Mouse (Mus musculus) c-Kit-positive CD71-negative TER-119-negative erythroid progenitor cells, embryonic 14.5 days (primary cell): ENCODE measurements around the gene 1700029F12Rik.

Source experiments
- DNase-seq: peaks from one replicate; pipeline ENCODE4 v3.0.0-alpha.2; 2013; ENCODE audit warnings: low read depth

The 1700029F12Rik gene

DNA sequence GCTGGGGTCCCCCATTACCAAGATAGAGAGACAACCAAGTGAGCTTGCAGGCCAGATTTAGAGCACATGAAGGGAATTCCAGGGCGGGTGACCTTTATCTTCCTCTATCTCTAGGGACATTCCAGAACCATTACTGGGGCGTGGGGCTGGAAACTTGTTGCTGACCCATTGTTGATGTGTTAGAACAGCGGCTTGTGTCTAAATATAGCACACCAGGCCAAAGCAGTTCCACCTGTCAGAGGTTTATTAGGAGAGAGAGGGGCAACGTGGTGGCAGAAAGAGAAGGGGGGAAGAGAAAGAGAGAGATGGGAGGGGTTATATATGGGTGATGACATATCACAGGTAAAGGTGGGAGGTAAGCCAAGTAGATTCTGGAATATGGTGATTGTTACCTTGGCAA lies 12.3 kb downstream of the 1700029F12Rik start:
- no peak for DNase-seq

DNA sequence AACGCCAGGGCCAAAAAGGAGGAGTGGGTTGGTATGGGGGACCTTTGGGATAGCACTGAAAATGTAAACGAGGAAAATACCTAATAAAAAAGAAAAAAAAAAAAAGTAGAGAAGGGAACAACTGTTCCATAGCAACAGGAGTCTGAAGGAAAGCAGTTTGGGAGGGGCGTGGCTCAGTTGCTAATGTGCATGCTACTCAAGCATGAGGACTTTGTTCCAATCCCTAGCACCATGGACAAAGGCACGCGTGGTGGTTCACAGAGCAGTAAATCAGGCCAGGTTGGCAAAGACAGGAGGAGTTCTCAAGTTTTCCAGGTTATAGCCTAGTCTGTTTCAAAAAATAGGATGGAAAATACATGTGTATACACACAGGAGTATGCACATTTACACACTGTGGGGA lies 14.0 kb downstream of the 1700029F12Rik start:
- DNase-seq = no peak

GRCm38 (mm10) chr13:97017711-97018110 lies 16.5 kb downstream of the 1700029F12Rik start:
- no peak for DNase-seq

GRCm38 (mm10) chr13:97014366-97014765 lies 19.8 kb downstream of the 1700029F12Rik start:
- DNase-seq = no peak

DNA sequence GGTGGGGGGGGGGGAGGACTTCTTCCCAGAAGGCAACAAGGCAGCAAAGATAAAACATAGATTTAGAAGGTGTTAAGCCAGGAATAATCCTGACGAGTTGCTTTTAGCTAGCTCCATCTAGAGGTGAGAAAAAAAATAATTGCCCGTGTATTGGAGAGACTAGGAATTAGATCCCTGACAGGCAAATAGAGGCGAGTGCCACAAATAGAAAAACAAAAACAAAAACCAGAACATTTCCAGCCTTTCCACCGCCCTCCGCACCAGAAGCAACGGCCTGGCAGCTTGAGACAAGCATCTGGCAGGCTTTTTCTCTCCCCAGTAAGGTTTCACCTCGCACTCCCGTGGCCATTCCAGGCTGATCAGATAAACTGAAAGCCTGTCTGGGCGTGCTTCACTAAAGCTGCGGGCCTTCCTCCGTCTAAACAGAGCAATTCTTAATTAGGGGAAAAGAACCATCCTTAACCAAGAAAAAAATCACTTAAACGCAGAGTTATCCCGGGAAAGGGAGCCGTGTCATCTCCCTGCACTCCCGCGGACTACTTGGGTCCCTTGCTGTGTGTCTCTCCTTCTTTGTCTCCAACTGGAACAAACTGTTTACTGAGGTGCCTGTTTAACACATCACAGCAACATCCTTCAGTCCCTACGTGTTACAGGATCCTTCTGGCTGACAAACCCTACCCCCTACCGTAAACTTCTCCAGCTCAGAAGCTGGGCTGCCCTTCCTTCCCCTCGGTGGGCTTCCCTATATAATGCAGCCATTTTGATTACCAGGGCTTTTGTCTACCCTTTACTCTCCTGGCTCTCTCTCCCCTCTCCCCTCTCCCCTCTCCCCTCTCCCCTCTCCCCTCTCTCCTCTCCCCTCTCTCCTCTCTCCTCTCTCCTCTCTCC lies 25.7 kb downstream of the 1700029F12Rik start:
- no peak for DNase-seq

- no peak for DNase-seq
Observed at GRCm38 (mm10) chr13:97007501-97008265, 26.5 kb downstream of the 1700029F12Rik start.

DNA sequence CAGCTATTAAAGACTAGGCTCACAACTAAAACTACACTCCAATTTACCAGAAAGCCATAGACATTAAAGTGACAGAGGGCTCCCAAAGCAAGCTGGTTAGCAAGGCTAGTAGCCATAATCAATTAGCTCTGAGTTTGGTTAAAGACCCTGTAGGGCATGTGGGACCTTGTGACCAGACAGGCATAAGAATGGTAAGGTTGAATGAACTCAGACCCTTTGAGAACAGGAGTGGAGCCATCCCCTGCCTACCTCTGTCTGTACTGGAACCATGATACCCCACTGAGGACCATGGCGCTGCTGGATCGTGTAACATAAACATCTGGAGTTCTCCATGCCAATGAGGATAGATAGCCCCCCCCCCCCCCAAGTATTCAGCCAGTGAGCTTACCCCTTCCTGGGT lies 27.4 kb downstream of the 1700029F12Rik start:
- DNase-seq = no peak

DNA sequence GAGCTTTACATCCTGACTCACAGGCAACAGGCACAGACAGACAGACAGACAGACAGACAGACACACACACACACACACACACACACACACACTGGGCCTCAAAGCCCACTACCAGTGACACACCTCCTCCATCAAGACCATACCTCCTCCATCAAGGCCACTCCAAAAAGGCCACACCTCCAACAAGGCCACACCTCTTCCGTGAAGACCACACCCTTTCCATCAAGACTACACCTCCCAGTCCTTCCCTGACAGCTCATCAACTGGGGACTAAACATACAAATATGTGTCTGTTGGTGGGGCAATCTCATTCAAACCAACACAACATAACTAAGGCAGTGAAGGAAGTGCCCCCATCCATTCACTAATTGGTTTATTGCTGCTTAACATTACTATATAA lies 37.1 kb downstream of the 1700029F12Rik start:
- no peak for DNase-seq

GRCm38 (mm10) chr13:96995243-96995642 lies 38.9 kb downstream of the 1700029F12Rik start:
- DNase-seq = no peak

GRCm38 (mm10) chr13:96993291-96993989 lies 40.7 kb downstream of the 1700029F12Rik start:
- no peak for DNase-seq

- no peak for DNase-seq
Observed at GRCm38 (mm10) chr13:96990561-96991265, 43.4 kb downstream of the 1700029F12Rik start.

DNA sequence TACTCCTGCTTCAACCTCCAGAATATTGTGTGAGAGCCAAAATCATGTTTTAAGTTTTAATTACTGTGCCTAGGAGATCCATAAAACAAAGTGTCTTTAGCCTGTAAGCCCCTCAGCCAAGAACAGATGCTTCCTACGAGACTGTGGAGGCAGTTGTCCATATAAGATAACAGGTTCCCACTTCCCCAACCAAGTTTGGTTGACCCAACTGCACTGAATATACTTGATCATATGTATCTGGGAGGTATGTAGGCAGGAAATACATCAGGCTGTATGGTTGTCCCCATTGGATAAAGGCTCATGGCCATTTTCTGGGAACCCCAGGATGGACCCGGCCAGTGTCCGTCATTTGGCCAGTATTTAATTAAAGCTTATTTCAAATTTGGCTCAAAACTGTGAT lies 44.1 kb downstream of the 1700029F12Rik start:
- no peak for DNase-seq

DNA sequence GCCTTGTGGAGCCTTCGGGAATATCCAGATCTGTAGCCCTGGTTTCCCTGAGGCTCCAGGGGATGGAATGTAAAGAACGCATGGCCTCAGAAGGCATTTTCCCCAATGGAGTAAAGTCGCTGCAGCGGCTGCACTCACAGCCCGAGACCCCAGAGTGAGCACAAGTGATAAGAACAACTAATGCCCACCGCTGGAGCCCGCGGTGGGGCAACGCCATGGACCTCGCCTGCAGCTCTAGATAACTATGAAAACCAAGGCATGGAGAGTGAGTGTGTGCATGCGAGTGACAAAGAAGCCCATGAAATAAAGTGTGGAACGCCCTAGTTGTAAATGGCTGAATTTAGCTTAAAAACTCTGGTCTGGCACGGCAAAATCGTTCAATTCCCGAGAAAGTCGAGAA lies 45.0 kb downstream of the 1700029F12Rik start:
- no peak for DNase-seq

DNA sequence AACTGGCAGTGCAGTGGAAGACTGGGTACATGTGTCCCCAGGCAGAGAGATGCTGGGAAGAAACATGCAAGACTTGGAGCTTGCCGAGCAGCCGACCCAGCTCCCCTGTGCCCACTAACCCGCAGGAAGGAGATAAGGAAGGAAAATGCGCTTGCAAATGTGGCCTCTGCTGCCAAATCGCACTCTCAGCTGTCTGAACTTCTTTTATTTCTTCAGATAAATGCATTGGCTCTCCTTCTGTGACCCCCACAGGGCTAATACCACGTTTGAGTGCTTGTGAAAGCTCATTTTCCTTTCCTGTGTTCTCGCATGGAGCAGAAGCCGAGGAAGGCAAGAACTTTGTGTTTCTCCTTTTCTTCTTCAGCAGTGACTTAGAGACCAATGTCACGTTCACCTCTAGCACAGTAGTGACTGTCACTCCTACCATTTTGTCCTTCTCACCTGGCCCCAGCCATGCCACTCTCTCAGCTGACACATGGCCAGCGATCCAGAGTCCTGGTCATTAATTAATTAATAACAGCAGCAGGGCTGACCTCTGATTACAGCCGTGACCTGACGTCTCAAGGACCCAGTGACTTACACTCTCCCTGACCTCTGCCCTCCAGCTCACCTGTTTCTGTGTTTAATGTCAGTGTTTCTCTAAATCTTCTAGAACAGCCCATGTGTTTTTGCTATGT lies 48.4 kb downstream of the 1700029F12Rik start:
- DNase-seq = no peak

DNA sequence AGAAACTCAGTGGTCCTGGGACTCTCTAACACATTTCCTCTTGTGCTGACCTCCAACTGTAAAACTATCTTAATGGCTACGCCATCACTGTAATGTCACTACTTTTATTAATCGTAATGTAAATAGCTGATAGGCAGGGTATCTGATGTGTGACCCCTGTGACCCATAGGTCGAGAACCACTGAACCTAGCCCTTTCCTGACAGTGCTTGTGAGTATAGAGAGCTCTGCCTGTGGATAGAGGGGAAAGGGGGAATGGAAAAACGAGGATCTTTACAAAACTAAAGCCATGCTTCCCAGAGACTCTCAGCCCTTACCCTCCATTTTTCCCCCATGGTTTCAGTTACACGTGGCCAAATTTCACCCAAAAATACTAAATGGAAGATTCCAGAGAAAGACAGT lies 49.5 kb downstream of the 1700029F12Rik start:
- DNase-seq = no peak

DNA sequence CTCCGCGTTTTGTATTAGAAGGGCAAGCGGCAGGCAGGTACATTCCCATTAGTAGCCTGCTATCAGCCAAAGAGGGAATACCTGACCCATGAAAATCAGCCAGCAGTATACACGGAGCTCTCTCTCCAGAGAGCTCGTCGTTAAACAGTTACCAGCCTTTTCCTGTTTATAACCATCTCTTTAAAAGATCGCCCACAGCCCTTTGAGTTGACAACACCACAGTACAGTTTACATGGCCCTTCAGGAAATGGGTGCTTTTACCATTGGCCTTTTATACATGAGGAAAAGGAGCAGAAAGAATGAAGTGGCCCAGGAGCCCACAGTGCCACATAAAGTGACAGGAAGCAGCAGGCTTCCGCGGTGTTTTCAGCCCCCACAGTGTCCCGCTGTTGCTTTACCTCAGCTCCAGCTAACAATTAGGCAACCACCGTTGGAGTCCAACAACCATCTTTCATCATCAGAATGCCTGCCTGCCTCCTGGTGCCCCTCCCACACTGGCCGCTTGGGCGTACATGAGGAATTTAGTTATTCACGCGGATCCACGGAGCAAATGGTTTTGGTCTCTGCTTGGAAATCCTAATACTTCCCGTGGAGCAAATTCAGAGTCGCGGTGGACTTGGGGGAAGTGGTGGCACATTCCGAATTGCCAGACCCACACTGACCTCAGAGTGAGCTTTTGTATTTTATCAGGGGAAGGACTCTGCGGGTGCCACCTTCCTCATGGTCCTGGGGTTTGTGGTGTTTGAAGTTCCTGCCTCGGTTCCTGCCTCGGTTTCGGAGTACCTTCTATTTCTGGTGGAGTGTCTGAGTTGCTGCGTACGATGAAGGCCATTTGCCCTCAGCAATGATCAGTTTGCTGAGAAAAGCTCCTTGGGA lies 50.7 kb downstream of the 1700029F12Rik start:
- DNase-seq = no peak

- DNase-seq = no peak
Observed at GRCm38 (mm10) chr13:96980561-96980960, 53.6 kb downstream of the 1700029F12Rik start.

DNA sequence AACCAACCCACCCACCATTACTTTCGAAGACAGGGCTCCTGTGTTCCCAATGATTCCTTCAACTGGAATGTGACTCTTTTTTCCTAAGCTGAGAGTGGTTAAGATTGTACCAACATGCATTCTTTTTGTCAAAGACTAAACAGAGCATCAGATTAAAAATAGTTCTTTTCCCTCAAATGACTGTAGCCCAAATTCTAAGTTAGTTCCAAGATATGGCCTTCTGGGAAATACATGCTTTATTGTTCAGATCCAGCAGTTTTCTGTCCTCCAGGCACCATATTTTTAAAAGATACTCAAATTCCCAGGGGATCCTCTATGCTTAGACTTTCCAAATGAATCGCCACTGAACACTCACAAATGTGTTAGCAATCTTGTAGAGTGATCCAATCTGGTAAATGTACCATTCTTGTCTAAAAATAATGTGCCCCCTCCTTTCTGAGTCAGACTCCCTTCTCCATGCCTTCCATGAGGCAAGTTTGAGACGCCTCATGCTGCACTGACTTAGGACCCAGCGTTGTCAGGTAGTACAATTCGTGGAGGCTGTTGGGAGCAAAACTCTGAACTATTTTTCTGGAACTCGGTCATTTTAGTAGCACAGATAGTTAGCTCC lies 57.1 kb downstream of the 1700029F12Rik start:
- no peak for DNase-seq

DNA sequence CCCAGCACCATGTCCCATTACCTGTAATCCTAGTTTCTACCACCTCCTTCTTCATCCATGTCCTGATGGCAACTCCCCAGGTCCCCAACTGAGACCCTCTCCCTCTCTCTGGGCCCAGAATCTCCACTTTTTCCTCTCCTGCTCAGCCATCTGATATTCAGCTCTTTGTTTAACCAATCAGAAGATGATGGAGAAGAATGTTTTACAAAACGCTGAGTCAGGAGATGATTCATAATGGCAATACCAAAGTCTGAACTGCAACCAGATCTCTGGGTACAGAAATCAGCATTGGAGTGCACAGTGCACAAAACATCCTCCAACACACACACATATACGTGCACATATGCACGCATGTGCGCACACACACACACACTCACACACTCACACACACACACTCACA lies 60.8 kb downstream of the 1700029F12Rik start:
- no peak for DNase-seq
